Mouse (Mus musculus): ENCODE measurements around the gene Rufy4.

The Rufy4 gene

DNA sequence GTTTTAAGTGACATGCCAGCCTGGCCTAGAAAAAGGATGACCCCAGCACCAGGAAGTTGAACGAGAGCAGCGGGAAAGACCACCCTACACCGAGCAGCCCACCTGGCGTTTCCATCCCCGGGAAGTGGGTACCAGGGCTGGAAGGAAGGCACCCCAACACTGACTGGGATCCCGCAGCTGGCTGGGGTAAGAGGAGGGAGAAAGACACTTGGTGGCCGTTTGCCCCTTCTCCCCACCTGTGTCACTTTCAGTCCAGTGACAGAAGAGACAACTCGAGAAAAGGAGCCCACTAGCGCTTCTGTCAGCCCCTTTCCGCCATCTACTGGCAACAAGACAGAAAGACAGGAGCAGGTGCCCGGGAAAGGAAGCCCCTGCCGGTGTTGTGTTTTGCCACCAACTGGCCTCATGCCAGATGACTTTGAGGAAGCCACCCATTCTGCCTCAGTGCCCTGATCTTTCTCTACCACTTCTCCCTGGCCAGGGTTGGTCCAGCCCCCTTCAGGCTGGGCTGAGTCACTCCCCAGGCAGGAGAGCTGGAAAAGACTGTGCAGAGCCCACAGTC is at the start of gene Rufy4:
Gene Rufy4 (plus strand): TSS at position 551 of the 562 bp plus-strand sequence.
- DNase-seq (ENCODE audit: low read depth): peak; percentile 56

DNA sequence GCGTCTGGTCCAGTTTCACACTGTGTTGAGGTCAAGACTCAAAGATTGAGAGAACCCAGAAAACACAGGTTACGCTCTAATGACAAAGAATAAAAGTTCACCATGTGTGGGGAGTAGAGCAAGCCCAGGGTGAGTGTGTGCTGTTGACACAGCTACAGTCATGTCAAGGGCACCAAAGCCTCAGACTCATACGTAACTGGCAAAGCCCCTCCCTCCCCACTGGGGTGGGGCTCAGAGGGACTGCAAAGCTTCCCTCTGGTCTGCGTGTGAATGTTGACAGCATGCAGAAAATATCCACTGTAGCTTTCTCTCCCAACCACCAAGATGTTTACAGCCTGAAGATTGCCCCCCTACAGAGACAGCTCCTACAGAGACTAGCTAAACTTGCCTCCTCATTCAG is 49.1 kb upstream of the Rufy4 start:
- no peak for DNase-seq (ENCODE audit: low read depth)

DNA sequence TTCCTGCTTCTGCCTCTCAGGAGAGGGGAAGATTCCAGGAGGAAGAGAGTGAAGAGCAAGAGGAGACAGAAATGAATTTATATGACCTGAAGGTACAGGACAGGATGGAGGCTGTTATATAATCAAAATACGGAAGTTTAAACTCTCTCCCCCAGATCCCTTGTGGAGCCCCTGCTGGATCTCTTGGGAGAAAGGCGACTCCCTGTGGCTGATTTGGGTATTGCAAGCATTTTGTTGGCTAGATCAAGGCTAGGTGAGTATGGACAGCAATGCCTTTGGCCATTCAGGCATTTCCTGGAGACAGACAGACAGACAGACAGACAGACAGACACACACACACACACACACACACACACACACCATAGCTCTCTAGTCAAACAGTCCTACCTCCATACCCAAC is 48.0 kb upstream of the Rufy4 start:
- peak; percentile 61 for DNase-seq (ENCODE audit: low read depth)

DNA sequence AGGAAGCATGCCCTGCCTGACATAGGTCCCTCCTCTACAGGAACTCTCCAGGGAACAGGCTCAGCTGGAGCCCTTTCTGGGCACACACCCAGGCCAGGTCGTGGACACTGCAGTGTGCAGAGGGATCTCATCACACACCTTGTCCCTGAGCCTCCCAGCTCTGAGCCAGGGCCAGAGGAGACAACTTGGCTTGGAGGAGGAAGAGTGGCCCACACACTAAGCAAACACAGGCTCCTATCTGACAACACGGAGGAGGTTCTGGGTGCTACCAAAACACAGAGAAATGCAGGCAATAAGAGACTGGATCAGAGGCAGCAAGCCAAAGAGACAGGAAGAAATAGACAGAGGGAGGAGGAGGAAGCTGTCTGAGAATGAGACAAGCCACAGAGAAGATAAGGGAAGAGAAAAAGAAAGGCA is 43.8 kb upstream of the Rufy4 start:
- no peak for DNase-seq (ENCODE audit: low read depth)

DNA sequence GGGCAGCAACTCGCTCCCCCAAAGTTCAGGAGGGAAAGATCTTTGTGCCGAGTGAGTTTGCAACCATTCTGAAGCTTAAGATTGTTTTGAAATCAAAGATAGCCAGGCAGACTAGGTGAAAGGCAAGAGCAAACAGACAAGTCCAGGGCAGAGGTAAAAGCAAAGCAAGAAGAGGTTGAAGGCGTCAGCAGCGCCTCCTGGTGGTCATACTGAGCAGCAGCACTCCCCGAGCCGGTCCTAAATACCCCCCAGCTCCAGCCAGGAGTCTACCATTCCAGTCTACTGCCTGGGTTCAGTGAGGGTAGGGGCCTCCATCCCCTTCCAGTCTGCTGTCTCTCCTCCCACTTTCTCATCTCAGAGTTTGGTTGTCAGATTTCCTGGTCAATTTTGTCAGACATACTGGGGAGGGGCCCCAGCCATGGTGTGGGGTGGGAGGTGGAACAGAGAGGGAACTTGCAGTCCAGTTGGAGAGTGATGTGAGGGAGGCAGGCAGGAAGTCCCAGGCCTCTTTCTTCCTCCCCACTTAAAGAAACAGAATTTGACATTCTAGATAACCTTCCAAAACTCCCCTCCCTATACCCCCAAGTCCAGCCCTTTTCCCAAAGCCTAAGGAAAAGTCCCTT is 42.4 kb upstream of the Rufy4 start:
- peak; percentile 44 for DNase-seq (ENCODE audit: low read depth)

DNA sequence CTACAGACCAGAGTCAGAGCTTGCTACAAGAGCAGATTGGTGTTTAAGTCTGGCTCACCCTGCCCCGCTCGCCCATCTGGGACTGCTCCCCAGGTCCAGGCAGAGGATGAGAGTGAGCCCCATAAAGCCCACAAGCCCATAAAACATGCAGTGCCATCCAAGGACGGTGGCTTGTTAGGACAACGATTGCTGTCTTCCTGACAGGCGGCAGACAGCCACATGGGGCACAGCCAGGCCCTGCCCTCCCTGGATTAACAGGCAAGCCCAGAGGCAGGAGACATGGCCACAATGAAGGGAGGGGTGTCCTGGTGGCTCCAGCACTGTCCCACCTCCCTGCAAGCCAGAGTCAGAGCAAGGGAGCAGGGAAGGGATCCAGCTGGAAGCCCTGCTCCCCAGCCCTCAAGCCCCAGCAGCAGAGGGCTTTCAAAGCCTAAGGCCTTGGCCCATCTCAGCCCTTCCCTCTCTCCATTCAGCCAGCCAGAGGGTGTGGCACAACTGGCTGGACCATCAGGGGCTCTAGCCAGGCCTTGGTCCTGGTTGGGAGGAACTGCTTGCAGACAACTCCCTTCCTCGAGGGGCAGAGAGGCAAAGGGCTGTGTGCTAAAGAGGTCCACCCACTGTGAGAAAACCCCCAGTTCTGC is 41.2 kb upstream of the Rufy4 start:
- DNase-seq (ENCODE audit: low read depth): no peak

DNA sequence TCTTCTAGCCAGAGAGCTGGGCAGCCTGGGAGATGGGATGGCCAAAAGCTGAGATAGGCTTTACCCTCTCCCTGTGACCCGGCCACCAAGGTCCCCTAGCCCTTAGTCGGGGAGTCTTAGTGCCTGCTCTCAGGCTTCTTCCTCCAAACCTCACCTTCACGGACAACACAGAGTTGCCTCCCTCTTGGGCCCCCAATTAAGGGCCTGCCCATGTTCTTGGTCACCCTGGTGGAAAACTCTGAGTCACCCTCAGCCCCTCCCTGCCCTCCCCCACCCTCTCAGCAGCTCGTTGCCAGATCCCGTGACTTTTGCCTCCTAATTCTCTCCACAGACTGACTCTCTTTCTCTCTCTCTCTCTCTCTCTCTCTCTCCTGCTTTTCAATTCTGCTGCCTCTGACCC is 40.6 kb upstream of the Rufy4 start:
- no peak for DNase-seq (ENCODE audit: low read depth)

DNA sequence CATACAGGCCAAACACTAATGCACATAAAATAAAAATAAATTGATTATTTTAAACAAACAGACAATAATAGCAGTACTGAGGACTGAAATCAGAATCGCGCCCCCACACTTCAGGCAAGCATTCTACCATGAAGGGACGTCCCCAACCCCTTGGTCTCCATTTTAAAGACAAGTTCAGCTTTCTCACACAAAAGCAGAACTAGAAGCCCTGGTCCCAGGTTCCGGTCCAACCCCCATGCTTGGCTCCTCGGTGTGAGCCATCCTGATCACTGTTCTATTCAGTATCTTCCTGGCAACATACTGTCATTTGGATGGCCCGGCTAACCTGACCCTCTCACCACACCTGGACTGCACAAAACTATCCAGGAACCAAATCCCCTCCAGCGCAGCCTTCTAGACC is 39.8 kb upstream of the Rufy4 start:
- DNase-seq (ENCODE audit: low read depth): no peak

DNA sequence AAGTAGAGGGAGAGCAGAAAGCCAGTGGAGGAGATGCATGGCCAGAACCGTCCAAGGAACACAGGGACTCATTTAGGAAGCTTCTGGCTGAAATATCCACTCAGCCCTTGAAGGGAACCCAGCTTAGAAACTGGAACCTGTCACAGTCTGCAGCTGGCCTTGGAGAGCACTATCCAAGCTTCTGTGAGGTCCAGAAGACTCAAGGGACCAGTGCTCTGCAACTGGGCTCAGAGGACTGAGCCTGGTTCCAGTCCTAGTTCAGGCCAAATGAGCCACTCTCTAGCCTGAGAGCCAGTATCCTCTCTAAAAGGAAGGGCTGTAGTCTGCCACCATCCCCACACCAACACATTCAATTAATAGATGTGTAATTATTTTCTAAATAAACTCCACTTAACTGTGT is 36.8 kb upstream of the Rufy4 start:
- DNase-seq (ENCODE audit: low read depth): no peak

DNA sequence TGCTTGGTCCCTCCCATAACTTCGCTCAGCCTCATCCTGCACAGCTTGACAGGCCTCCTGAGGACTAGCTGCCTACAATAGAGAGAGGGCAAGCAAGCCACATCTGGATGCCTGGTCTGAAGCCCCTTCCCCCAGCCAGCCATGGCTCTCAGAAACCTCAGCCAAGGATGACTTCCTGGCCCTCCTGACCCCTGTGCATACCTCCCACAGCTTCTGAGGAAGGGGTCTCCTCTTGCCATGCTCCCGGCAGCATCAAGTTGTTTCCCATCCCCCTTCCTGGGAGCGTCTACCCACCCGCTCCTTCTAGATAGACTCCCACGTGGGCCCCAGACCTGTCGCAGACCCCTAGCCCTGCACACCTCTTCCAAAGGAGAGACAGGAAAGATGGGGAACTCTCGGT is 35.0 kb upstream of the Rufy4 start:
- no peak for DNase-seq (ENCODE audit: low read depth)

DNA sequence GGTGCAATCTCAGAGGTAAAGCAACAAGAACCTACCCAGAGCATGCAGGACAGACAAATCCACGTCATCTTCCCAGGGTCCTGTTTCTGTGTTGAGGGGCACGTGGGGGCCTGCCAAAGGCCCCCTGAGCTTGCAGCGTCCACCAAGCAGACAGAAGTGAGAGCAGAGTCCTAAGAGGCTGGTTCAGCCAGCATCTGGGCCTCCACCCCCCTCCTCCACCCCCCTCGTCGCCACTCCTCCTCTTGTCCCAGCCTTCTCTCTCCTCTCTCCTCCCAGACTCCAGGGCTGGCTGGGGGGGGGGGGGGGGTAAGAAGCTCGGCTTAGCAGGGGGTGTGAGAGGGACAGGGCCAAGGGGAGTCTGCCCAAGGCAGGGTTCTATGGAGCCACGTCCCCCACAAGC is 34.2 kb upstream of the Rufy4 start:
- DNase-seq (ENCODE audit: low read depth): no peak

DNA sequence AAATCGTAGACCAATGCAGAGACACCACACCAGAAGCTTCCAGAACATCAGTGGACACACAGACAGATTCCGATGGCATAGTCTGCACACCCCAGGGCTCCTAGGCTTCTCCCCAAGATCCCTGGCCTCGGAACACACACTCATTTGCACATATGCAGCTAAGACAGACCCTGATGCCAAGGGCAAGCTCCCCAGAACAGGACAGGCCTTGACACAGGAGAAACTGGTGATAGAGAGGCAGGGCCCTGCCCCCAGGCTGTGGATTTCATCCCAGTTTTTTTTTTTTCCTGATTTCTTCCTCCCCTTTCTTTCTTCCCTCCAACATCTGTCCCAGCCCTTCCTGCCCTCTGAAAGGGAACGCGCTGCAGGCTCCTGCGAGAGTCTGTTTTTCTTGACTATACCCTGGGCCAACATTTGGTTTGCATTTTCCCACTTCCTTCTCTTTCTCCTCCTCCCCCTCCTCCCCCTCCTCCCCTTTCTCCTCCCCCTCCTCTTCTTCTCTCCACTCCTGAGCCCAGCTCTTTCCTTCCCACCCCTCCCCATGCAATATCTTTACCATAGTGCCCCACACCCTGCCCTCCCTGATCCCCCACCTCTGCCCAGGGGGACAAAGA is 33.6 kb upstream of the Rufy4 start:
- no peak for DNase-seq (ENCODE audit: low read depth)

DNA sequence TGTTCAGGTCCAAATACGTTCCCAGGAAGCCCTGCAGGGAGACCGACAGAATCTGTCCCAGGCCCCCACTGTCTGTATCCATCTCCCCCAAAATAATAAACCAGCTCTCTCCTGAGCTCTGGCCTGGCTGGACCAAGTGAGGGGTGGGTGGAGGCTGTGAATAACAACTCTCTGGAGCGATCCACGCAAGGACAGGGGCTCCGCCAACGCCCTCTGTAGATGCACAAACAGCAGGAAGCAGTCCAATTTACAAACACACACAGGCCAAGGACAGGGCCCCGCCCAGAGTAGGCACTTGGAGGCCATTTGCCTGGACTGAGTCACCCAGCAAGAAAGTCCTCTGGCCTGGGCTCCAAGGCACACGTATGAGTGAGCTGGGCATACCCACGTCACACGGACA is 33.1 kb upstream of the Rufy4 start:
- no peak for DNase-seq (ENCODE audit: low read depth)

DNA sequence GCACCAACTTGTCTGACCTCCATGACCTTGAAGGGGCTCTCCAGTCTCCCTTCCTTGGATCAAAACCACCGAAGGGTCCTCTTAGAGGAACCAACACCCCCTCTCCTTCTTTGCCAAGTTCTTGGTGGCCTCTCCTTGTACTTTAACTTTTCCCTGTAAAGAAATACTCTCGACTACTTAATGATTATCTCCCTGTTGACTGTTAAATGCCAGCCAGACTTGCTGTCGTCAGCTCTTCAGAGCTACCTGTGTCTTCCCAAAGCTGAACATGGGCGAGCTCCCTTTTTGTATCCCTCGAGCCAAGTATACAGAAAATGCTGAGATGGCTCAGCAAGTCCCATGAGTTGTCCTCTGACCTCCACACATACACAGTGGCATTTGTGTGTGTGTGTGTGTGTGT is 31.9 kb upstream of the Rufy4 start:
- no peak for DNase-seq (ENCODE audit: low read depth)

DNA sequence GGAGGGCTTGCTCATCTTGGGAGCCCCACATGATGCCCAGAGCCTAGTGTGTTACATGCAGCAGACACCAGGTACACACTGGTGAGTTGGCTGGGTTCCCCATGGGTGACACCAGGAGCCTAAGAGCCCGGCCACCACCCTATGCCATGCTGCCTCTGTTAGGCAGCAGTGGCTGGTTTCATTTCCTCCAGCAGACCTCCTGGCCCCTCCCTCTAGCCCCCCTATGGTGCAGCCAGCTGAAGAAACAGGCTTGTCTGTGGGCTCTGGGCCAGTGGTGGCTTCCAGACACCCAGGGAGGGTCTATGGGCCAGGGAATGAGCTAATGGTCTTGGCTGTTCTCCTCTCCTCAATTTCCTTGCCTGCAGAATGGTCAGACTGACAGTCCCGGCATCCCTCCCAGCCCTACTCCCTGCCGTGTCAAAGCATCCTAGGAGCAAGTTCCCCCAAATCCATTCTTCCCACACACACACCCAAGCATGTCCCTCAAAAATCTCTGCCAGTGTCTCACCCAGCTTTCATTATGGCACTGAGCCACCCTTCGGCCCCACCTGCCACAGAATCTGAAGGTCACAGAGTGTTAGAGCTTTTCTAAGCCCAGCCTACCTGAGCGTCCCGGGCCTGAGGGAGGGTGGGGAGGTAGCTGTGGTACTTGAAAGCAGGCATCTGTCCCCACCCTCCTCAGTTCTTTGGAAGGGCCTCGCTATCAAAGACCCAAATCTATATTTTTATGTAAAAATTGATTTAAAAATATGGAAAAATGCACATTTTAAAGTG is 30.7 kb upstream of the Rufy4 start:
- DNase-seq (ENCODE audit: low read depth): no peak

DNA sequence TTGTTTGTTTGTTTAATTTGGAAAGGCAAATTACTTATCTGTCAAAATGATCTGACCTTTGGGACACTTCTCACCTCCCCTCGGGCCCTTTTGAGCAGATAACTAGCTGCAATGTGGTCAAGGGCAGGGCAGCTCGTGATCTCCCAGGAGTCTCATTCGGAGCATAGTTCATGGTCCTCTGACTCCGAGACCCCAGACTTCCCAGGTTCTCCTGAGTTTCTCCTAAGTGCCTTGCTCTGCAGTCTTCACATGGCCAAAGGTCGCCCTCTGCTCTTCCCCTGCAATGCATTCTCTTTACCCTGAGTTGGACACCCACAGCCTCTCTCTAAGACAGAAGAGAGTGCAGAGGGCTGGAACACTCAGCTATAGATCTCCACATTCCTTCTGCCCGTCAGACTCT is 30.0 kb upstream of the Rufy4 start:
- DNase-seq (ENCODE audit: low read depth): no peak

DNA sequence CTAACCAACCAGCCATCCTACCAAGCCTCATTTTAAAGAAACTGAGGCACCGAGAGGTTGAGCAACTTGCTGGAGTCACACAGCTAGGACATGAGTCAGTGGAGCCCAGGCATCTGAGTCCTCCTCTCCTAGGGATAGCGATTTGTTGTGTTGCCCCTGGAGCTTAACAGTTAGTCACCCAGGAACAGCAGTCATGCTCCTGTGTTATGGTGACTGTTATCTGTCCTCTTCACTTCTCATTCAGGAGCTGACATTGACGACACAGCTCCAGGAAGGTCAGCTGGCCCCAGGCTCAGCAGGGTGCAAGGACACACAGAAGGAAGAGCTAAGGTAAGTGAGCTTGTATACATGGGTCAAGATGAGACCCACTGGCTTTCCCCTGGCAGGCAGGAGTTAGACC is 29.6 kb upstream of the Rufy4 start:
- no peak for DNase-seq (ENCODE audit: low read depth)

DNA sequence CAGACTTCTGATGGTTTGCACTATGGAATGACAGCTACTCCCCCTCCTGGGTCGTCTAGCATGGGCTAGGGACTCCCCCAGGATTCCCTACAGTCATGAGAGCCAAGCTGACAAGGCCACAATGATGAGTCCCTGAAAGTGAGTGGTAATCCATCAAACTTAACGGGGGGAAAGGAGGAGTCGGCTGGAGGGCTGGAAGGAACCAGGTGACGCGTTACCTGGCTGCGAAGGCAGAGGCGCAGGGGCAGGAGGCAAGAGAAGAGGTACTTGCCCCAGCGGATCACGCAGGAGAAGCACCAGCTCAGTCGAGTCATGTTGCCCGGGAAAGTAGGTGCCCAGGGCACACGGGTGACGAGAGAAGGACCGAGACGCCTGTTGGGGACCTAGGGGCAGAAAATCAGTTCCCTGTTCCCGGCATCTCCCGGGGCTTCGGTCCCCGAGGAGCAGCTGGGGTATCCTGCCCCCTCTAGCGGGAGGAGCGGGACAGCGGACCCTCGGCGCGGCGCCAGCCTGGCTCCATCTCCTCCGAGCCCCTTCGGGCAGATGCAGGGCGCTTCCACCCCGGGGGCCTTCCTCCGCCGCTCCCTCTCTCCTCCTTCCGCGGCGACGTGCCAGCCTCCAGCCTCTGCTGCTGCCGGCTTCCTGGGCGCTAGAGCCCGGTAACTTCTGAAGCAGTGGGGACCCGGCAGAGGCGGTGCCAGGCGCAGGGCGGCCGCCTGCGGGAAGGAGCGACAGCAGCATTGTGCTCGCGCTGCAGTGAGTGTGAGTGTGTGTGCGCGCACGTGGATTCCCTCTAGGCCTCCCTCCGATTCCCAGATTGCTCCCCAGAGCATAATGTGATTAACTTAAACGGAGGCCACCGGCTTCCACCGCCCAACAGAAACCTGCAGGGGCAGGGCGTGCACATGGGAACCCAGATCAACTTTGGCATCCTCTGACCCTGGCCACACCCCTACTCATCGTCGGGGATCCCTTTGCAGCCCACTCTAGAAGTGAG is 27.0 kb upstream of the Rufy4 start:
- no peak for DNase-seq (ENCODE audit: low read depth)

DNA sequence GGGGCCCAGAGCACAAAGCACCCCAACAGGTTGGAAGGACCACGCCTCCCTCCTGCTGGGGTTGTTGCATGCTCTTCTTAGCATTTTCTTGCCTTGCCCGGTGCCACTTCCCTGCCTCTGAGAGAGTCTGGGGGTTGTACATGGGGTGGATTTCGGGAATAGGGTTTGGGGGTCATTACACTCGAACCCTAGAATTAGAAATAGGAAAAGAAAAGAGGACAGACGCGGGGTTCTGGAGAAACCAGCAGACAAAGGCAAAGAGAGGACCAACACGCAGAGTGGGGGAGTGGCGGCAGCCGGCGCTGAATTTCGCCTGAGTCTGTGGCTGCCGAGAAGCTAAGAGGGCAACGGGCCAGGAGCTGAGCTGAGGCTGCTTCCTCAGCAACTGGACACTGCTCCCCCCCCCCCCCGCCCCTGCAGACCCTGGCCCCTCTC is 26.3 kb upstream of the Rufy4 start:
- DNase-seq (ENCODE audit: low read depth): no peak

DNA sequence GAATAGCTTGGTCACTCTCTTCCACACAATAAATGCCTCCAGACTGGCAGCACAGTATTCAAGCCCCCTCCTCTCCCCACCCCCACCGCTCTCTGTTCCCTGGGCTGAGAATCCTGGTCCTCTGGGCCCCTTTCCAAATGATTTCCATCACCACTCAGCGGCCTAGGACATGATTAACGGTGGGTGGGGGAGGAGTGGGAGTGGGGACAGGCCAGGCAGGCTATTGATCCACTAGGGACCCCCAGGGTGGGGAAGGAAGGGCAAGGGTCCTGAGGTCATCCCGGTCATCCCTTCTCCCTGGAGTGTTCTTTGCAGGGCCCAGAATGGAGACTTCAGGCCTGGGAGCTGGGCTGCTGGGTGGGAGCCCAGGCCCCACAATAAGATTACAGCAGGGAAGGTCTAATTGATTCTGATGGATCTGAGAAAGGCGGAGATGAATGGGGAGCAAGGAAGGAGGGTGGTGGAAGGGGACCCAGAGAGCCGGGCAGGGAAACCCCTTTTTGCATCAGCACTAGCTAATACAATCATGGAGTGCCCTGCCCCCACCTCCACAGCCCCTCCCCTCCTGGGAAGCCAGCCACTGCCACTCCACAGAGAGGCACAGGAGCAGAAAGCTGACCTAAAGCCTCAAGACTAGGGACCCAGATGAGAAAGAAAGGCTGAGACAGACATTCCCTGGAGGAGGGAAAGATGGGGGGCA is 21.5 kb upstream of the Rufy4 start:
- no peak for DNase-seq (ENCODE audit: low read depth)

DNA sequence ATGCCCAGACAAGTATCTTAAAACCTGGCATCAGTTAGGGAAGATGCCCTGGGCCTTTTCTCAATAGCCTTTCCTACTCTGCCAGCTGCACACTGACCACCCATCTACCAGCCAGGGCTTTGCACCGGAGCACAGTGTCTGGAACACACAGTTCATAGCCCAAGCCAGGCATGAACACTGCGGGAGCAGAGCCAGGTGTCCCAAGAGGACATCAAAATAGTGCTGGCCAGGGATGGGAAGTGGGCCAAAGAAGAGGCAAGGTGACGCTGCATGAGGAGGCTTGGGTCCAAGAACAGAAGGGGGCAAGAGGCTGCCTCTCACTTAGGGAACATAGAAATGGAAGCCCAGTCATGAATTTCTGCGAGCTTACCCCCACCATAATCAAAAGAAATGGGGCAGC is 19.7 kb upstream of the Rufy4 start:
- DNase-seq (ENCODE audit: low read depth): no peak
